ENCODE assay signal across 9 mouse cellular contexts in genomic region chr10:78069101-78070011, GRCm38 (mm10). TPM values are rescaled to one million over a fixed set of nuclear protein-coding genes. Genes with fewer than 3 reads are reported as not detected.
DNase-seq lines count a peak whose midpoint lies in the region; ATAC-seq and TF ChIP-seq lines count a peak whose summit lies in the region.
"Had no signal": no experiment of that assay in that cellular context is flagged by ENCODE, and none has a peak within 500 bp of the region (broad histone marks: within the 10 kb centered on the region; RNA-seq: fewer than 3 reads in every experiment).

Icosl (plus strand) TSS chr10:78069302.

- H3K4me3 ChIP-seq in embryonic facial prominence, embryonic 12.5 days = peak within 1 kb of the TSS; percentile 61
- H3K4me3 ChIP-seq in heart, embryonic 11.5 days (ENCODE audit: low read depth, low read length) = peak within 1 kb of the TSS; percentile 62
- peak within 1 kb of the TSS; percentile 83 for H3K4me3 ChIP-seq in liver, adult 2 months (ENCODE audit: insufficient read depth, low read depth, low read length)
- H3K4me3 ChIP-seq in midbrain, postnatal 0 days (ENCODE audit: low read depth, low read length) = peak within 1 kb of the TSS; percentile 47

- no peaks in the 10 kb centered on the region for H3K36me3 ChIP-seq in embryonic facial prominence, embryonic 12.5 days
- no peaks in the 10 kb centered on the region for H3K36me3 ChIP-seq in heart, embryonic 11.5 days (ENCODE audit: control insufficient read depth, insufficient read depth, low read length)
- no peaks in the 10 kb centered on the region for H3K36me3 ChIP-seq in liver, adult 2 months (ENCODE audit: control insufficient read depth, insufficient read depth, low read length)
- H3K36me3 ChIP-seq in midbrain, postnatal 0 days (ENCODE audit: insufficient read depth, low read length) = no peaks in the 10 kb centered on the region
- H3K36me3 ChIP-seq: G1E had no signal

- H3K79me2 ChIP-seq in liver, adult 2 months (ENCODE audit: control insufficient read depth, insufficient read depth, low read length) = no peaks in the 10 kb centered on the region

- no peak for TF ChIP-seq POLR2A in liver, adult 2 months (IDR thresholded peaks at IDR 0.05; ENCODE audit: extremely low read depth, insufficient read depth, low read length)

- peak; percentile 89 for ATAC-seq in embryonic facial prominence, embryonic 12.5 days (ENCODE audit: insufficient number of reproducible peaks, insufficient read depth, low FRiP score, low TSS enrichment)
- ATAC-seq in heart, embryonic 11.5 days (replicated peaks; ENCODE audit: insufficient number of reproducible peaks, low FRiP score, low TSS enrichment) = peak; percentile 82
- peak; percentile 79 for ATAC-seq in midbrain, postnatal 0 days (ENCODE audit: low FRiP score)

- peak within 1 kb of the TSS; percentile 64 for H3K9ac ChIP-seq in embryonic facial prominence, embryonic 12.5 days
- peak within 1 kb of the TSS; percentile 68 for H3K9ac ChIP-seq in heart, embryonic 11.5 days (ENCODE audit: low read depth, low read length)
- H3K9ac ChIP-seq in liver, adult 2 months (ENCODE audit: low read depth, low read length) = peak within 1 kb of the TSS; percentile 72
- peak within 1 kb of the TSS; percentile 51 for H3K9ac ChIP-seq in midbrain, postnatal 0 days (replicated peaks; ENCODE audit: low read length, poor library complexity, severe bottlenecking)

- H3K27me3 ChIP-seq in embryonic facial prominence, embryonic 12.5 days = peaks cover 17% of the 10 kb centered on the region
- H3K27me3 ChIP-seq in heart, embryonic 11.5 days (ENCODE audit: control insufficient read depth, insufficient read depth, low read length) = peaks cover 12% of the 10 kb centered on the region; the same call in 1 of the 2 replicates
- no peaks in the 10 kb centered on the region for H3K27me3 ChIP-seq in liver, adult 2 months (ENCODE audit: control insufficient read depth, insufficient read depth, low read length)
- peaks cover 13% of the 10 kb centered on the region; the same call in 1 of the 2 replicates for H3K27me3 ChIP-seq in midbrain, postnatal 0 days (ENCODE audit: insufficient read depth, low read length)

- peak within 1 kb of the TSS; percentile 95 for H3K4me2 ChIP-seq in embryonic facial prominence, embryonic 12.5 days (replicated peaks)
- peak within 1 kb of the TSS; percentile 93 for H3K4me2 ChIP-seq in heart, embryonic 11.5 days
- peak within 1 kb of the TSS; percentile 99 for H3K4me2 ChIP-seq in midbrain, postnatal 0 days (ENCODE audit: low read depth, low read length, poor library complexity, severe bottlenecking)

- H3K27ac ChIP-seq in embryonic facial prominence, embryonic 12.5 days = 0 out of 2 replicates have a peak within 1 kb of the TSS, but pooled peaks have one; percentile 11
- no peak within 1 kb of the TSS for H3K27ac ChIP-seq in heart, embryonic 11.5 days (ENCODE audit: low read depth, low read length)
- no peak within 1 kb of the TSS for H3K27ac ChIP-seq in liver, adult 2 months (replicated peaks; ENCODE audit: insufficient read depth, low read depth, low read length)
- no peak within 1 kb of the TSS for H3K27ac ChIP-seq in midbrain, postnatal 0 days (ENCODE audit: low read depth, low read length)

- H3K9me3 ChIP-seq in embryonic facial prominence, embryonic 12.5 days = no peaks in the 10 kb centered on the region
- no peaks in the 10 kb centered on the region for H3K9me3 ChIP-seq in heart, embryonic 11.5 days (replicated peaks; ENCODE audit: control insufficient read depth, low read length)
- no peaks in the 10 kb centered on the region for H3K9me3 ChIP-seq in midbrain, postnatal 0 days (ENCODE audit: low read length)
- H3K9me3 ChIP-seq: G1E had no signal

- 0 out of 2 replicates have a peak, but pooled peaks cover 5% of the 10 kb centered on the region for H3K4me1 ChIP-seq in embryonic facial prominence, embryonic 12.5 days
- H3K4me1 ChIP-seq in heart, embryonic 11.5 days (ENCODE audit: control insufficient read depth, insufficient read depth, low read length) = no peaks in the 10 kb centered on the region
- peaks cover 3% of the 10 kb centered on the region; the same call in 1 of the 2 replicates for H3K4me1 ChIP-seq in liver, adult 2 months (ENCODE audit: control insufficient read depth, insufficient read depth, low read length)
- peaks cover 3% of the 10 kb centered on the region; the same call in 1 of the 2 replicates for H3K4me1 ChIP-seq in midbrain, postnatal 0 days (ENCODE audit: insufficient read depth, low read length)

- DNase-seq in right cerebral cortex, adult 18-20 months = peak; percentile 42
- DNase-seq in right cerebral cortex, postnatal 36 days (ENCODE audit: low spot score in 2 of 2) = no peak
- DNase-seq in kidney, adult 9 months = peak; percentile 83
- peak; percentile 55 for DNase-seq in liver, adult 2 months (ENCODE audit: extremely low read depth, low read depth, low spot score)
- peak; percentile 57 for DNase-seq in midbrain, postnatal 0 days (ENCODE audit: low spot score)
- peak; percentile 91 to 92 for DNase-seq in spleen, postnatal 36 days (ENCODE audit: low spot score in 2 of 2)

- peak; percentile 68 for TF ChIP-seq CTCF in liver, adult 2 months (IDR thresholded peaks at IDR 0.05; ENCODE audit: low read depth, low read length)
- TF ChIP-seq CTCF in midbrain, postnatal 0 days (IDR thresholded peaks at IDR 0.05) = peak; percentile 63

- under 1% methylated on average over 66 of the region's 66 CpGs for WGBS in embryonic facial prominence, embryonic 12.5 days
- under 1% methylated on average over 66 of the region's 66 CpGs for WGBS in heart, embryonic 11.5 days (ENCODE audit: insufficient replicate concordance)
- WGBS in liver, adult 2 months = under 1% methylated on average over 65 of the region's 66 CpGs
- under 1% methylated on average over 66 of the region's 66 CpGs for WGBS in midbrain, postnatal 0 days

RNA-seq across cellular contexts. Expression of gene Icosl, which starts in this region (rescaled TPM):
- 2.5 and 2.6 TPM in 2 replicates for polyA plus RNA-seq in embryonic facial prominence, embryonic 12.5 days (2016; fragmentation: Nextera tagmentation; extraction: Ambion mirVana)
- 1.1 and 1.5 TPM in 2 replicates for polyA plus RNA-seq in heart, embryonic 11.5 days (2014; fragmentation: Nextera tagmentation; extraction: Ambion mirVana)
- 0.55 and 0.81 TPM in 2 replicates for total RNA-seq in liver, adult 2 months (2014; rRNA removed)
- polyA plus RNA-seq in liver, adult 2 months (2012; rRNA removed) = 0.32 and 0.95 TPM in 2 replicates
- 1.7 and 1.8 TPM in 2 replicates for total RNA-seq in midbrain, postnatal 0 days (2014; rRNA removed)
- 0.76 and 0.85 TPM in 2 replicates for polyA plus RNA-seq in midbrain, postnatal 0 days (2015; fragmentation: Nextera tagmentation; extraction: Ambion mirVana)
- polyA plus RNA-seq: G1E had no signal

Comparison
In these comparisons a context has a peak if more than half of its experiments do, and no peak if none do; other contexts are left out.
1. DNase-seq: peak in right cerebral cortex, adult 18-20 months (single experiment), kidney, adult 9 months (single experiment), midbrain, postnatal 0 days (single experiment) and spleen, postnatal 36 days (2 of 2); none in right cerebral cortex, postnatal 36 days (0 of 2).
2. Peak in DNase-seq, H3K4me3 ChIP-seq and H3K9ac ChIP-seq in liver, adult 2 months; RNA of the gene not detected or under 1 TPM.
3. Peak in every context shown above with its lines, with median percentiles within 50 percentile points of each other: ATAC-seq, H3K4me2 ChIP-seq, H3K4me3 ChIP-seq and H3K9ac ChIP-seq.